Mouse (Mus musculus) heart, postnatal 0 days (tissue): ENCODE data around the gene Phactr3.

Source experiments
- CTCF ChIP-seq: IDR thresholded peaks from 2 replicates; pipeline ENCODE4 v1.5.1; 2016; ENCODE audit warnings: antibody characterized with exemption, control low read depth, low read depth
- EP300 ChIP-seq: IDR thresholded peaks from 2 replicates; pipeline ENCODE4 v1.6.1; 2016; ENCODE audit warnings: antibody characterized with exemption, low read depth

GRCm38 (mm10) chr2:178208186-178208600 lies 89.4 kb downstream of the Phactr3 start:
- TF ChIP-seq EP300 (no peak), CTCF (no peak)
